Mouse (Mus musculus): ENCODE results near the gene Ssbp1.

The Ssbp1 gene

GRCm38 (mm10) chr6:40470916-40471719 is at the start of gene Ssbp1:
TSS of gene Ssbp1 (plus strand) at chr6:40471352.
- DNase-seq: peak; percentile 96

- peak; percentile 5 for DNase-seq
Observed at GRCm38 (mm10) chr6:40423013-40423412, 48.1 kb upstream of the Ssbp1 start.

- peak; percentile 68 for DNase-seq
Observed at GRCm38 (mm10) chr6:40423774-40424173, 47.4 kb upstream of the Ssbp1 start.

- no peak for DNase-seq
Observed at GRCm38 (mm10) chr6:40427441-40427840, 43.7 kb upstream of the Ssbp1 start.

- no peak for DNase-seq
Observed at GRCm38 (mm10) chr6:40428696-40429095, 42.5 kb upstream of the Ssbp1 start.

- peak; percentile 18 for DNase-seq
Observed at GRCm38 (mm10) chr6:40429521-40429931, 41.6 kb upstream of the Ssbp1 start.

GRCm38 (mm10) chr6:40430251-40430650 is 40.9 kb upstream of the Ssbp1 start:
- DNase-seq: peak; percentile 24

GRCm38 (mm10) chr6:40430878-40431277 is 40.3 kb upstream of the Ssbp1 start:
- DNase-seq: no peak

GRCm38 (mm10) chr6:40431356-40431755 is 39.8 kb upstream of the Ssbp1 start:
- peak; percentile 18 for DNase-seq

GRCm38 (mm10) chr6:40431812-40432211 is 39.3 kb upstream of the Ssbp1 start:
- no peak for DNase-seq

- DNase-seq: no peak
Observed at GRCm38 (mm10) chr6:40432346-40433275, 38.5 kb upstream of the Ssbp1 start.

GRCm38 (mm10) chr6:40434697-40435096 is 36.5 kb upstream of the Ssbp1 start:
- no peak for DNase-seq

- DNase-seq: peak; percentile 49
Observed at GRCm38 (mm10) chr6:40435151-40436046, 35.8 kb upstream of the Ssbp1 start.

GRCm38 (mm10) chr6:40436047-40436483 is 35.1 kb upstream of the Ssbp1 start, which contains the start of gene E330009J07Rik:
TSS of gene E330009J07Rik (minus strand) at chr6:40436135.
- peak; percentile 90 for DNase-seq

- no peak for DNase-seq
Observed at GRCm38 (mm10) chr6:40438936-40439335, 32.2 kb upstream of the Ssbp1 start, which contains the start of gene Wee2. TSS of gene Wee2 (plus strand) at chr6:40439088.

GRCm38 (mm10) chr6:40439731-40440130 is 31.4 kb upstream of the Ssbp1 start:
- DNase-seq: no peak

- DNase-seq: no peak
Observed at GRCm38 (mm10) chr6:40441276-40441675, 29.9 kb upstream of the Ssbp1 start.

GRCm38 (mm10) chr6:40441755-40442154 is 29.4 kb upstream of the Ssbp1 start:
- no peak for DNase-seq

GRCm38 (mm10) chr6:40443281-40443928 is 27.7 kb upstream of the Ssbp1 start:
- DNase-seq: no peak

GRCm38 (mm10) chr6:40448626-40449025 is 22.5 kb upstream of the Ssbp1 start:
- DNase-seq: no peak

GRCm38 (mm10) chr6:40454436-40455041 is 16.6 kb upstream of the Ssbp1 start:
- no peak for DNase-seq
